Mouse (Mus musculus): ENCODE measurements at regions not wholly inside any gene's neighbourhood (a gene's known extent, or its start where the extent isn't known, plus 50 kb on each side); places are given as distances from the start of the nearest gene placed in this dataset.
A peak's percentile ranks its signal among the peaks of the same experiment; 100 is the strongest.

GRCm38 (mm10) chr12:6211266-6211665 is 835.8 kb upstream of the Klhl29 start:
- intact Hi-C loops (cut with DNase I), result loop anchor here (1.0 kb wide), 1 partner anchor 428 kb away; no protein-coding TSS in a partner anchor
- DNase-seq (ENCODE audit: low spot score in 2 of 2), result peak; percentile 67 to 95

DNA sequence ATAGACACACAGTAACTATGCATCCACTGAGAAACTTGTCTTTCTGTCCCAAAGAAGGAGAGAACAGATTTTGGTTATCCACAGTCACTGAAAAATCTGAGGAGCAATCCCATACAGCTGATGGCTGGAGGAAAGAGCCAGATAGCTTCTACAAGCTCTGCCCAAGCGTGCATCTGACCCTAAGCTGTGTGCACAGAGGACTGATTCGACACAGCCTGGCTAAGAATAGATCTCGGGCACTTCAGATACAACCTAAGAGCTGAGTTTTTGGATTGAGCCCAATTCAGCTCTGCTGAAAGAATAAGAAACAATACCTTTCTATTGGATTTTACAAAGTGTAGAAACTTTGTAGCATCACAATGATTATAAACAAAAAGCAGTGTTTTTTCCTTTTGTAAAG is 813.8 kb upstream of the Klhl29 start:
- DNase-seq (ENCODE audit: low spot score in 2 of 2), result no peak
- intact Hi-C loops (cut with DNase I), result no loop called here

DNA sequence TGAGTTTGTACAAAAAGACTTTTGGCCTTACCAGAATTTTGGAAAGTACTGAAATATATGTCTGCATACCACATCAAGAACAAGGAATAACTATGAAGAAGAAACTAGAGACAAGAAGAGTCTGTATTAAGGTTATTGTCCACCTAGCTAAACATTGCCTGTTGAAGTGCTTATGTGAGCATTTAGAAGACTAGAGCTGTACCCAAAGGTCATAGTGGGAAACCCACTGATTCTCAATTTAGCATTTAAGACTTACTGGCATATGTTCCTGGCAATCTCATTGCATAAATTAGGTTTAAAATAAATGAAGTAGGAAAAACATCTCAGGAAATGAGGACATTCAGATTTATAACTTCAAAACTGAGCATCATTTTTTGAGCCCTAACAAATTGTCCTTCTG is 793.3 kb upstream of the Klhl29 start:
- intact Hi-C loops (cut with DNase I), result no loop called here
- DNase-seq (ENCODE audit: low spot score in 2 of 2), result peak in 1 of 2 experiments; percentile 60

DNA sequence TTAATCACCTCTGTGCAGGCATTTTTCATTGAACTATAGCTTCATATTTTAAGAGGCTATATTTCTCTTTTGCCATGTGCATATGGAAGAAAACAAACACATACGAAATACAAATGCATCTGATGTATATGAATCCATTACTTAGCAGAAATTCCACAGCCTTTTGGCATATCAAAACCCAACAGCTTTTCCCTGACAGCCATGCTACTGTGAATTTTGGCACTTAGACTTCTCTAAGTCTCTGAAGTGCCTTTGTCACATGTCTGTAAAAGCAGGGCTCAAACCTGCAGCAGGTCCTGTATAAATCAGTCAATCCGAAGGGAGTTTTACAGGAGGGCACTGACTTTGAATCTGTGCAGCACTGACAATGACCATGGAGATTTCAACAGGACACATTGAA is 778.8 kb upstream of the Klhl29 start:
- intact Hi-C loops (cut with DNase I), result no loop called here
- no peak for DNase-seq (ENCODE audit: low spot score in 2 of 2)

DNA sequence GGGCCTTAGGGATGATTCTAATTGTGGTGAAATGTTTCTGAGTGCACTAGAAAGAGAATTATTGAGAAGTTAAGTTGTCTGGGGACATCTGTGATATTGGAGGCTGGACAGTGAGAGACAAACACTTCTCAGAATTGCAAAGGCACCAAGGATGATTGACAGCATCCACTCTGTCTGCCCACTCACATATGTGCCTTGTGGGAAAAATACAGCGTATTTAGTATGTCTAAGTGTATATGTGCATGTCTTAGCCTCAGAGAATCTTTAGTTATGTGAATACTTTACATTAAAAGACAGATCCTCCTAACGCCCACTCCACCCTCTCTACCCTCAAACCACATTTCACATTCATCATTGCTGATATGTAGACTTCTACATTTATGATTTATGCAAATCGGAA is 776.0 kb upstream of the Klhl29 start:
- DNase-seq (ENCODE audit: low spot score in 2 of 2), result peak in 1 of 2 experiments; percentile 52
- intact Hi-C loops (cut with DNase I), result no loop called here

- no peak for DNase-seq (ENCODE audit: low spot score in 2 of 2)
- intact Hi-C loops (cut with DNase I), result no loop called here
Measured at GRCm38 (mm10) chr12:6132451-6132850, 757.0 kb upstream of the Klhl29 start.

- intact Hi-C loops (cut with DNase I), result no loop called here
- DNase-seq (ENCODE audit: low spot score in 2 of 2), result no peak
Measured at GRCm38 (mm10) chr12:6119557-6119956, 744.1 kb upstream of the Klhl29 start.

GRCm38 (mm10) chr12:6115254-6115653 is 739.8 kb upstream of the Klhl29 start:
- intact Hi-C loops (cut with DNase I), result no loop called here
- no peak for DNase-seq (ENCODE audit: low spot score in 2 of 2)

DNA sequence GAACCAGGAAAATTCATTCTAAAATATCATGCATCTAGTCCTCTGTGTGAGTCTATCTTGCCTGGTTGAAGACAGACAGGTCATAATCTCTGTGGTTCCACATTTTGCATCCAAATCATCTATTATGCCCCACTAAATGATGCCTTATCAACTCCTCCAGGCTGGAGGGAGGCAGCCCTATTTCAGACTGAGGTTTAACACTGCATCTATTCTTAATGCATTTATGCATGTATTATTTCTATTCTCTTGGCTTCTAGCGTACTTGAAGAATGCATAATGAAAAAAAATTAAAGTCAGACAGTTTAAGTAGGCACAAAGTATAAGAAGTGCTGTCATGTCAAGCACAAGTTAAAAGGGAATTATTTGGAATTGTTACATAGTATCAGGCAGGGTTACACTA is 721.8 kb upstream of the Klhl29 start:
- intact Hi-C loops (cut with DNase I), result no loop called here
- no peak for DNase-seq (ENCODE audit: low spot score in 2 of 2)

DNA sequence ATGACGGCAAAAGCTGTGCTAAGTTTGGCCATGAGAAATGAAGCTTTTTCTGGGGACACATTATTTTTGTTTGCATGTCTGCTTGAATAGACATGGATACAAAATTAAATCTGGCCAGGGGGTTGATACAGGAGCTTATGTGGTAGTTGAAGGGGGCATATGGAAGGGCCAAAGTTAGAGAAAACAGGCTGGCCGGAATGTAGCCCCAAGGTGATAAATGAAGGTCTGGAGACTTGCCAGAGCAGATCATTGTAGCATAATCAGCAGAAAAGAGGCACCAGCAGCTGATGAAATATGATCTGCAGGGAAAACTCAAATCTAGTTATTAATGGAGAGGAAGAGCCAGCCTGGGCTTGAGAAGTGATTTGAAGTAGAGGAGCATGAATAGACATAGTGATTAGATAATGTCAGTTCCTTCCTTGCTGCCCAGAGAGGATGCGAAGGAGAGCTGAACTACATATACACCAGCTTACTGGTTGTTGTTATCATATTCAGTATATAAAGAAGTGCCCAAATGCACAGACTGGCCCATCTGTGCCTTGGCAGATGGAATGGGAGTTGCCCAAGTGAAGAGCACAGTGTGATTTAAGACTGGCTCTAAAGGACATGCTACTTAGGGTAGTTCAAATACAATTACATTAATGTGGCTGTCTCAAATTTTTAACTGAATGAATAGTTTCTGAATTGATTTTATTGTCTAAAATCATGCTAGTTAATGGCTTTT is 712.3 kb upstream of the Klhl29 start:
- intact Hi-C loops (cut with DNase I), result no loop called here
- DNase-seq (ENCODE audit: low spot score in 2 of 2), result no peak

DNA sequence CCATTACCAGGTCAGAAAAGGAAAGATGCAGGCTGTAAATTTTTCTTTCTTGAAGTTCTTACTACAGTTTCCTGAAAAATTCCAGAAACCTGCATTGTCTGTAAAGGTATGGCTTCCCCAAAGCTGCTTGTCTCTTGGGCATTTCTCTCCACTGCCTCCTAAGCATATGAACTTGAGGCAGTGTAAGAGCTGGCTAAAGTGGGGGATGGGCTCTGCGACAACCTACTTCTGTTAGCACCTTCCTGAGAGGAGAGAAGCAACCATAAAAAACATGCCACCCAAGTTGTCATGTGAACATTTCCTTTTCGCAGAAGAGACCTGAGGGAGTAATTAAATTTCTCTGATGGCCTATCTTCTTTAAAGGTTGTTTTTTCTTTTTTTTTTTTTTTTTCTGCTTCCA is 711.6 kb upstream of the Klhl29 start:
- DNase-seq (ENCODE audit: low spot score in 2 of 2), result no peak
- intact Hi-C loops (cut with DNase I), result no loop called here

DNA sequence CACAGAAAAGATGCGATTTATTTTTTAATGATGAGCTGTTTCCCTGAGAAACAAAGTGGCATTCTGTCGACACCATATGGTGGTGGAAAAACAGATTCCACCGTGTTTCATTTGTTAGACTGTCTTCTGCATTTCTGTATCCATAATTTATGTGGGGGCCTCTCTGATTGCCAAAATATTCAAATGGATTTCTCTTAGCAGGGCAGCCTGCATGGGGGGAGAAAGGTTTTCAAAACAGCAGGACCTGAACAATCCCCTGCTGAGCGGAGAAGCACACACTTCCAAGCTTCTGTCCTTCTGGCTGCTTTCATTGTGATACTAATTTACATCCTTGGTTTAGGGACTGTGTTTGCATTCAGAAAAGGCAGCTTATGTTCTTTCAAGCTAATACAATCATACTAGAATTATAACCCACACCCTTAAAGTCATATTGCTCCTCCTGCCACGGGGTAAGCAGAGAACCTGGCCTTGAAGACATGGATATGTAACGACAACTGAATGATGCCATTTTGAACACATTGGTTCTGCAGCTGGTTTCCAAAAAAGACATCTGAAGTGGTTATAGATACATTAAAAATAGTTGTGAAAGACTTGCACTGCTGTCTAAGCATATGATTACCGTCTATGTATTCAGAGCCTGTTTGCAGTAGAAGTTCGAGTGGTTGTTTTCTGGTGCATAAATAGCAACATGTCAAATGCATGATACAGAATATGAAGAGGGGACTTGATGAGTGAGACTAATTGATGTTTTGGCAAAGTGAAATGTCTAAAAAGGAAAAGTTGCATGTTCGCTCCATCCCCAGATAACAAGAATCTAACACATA is 671.6 kb upstream of the Klhl29 start:
- peak; percentile 25 to 32 for DNase-seq (ENCODE audit: low spot score in 2 of 2)
- intact Hi-C loops (cut with DNase I), result no loop called here

DNA sequence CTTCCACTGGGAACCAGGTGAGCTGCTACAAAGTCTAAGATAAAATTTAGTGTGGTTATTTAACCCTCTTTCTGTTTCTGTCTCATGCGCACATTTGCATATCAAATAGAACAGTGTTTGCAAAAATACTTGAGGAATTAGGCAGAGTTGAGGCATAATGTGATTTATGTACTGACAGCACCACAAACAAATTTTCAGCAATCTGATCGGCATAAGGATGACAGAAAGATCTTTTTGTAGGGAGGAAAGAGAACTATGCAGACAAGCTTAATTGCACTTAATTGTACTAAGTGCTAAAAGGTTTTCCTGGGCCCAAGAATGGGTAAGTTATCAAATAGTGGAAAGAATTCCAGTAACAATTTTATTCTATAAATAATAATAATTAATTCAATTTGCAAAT is 670.6 kb upstream of the Klhl29 start:
- DNase-seq (ENCODE audit: low spot score in 2 of 2), result no peak
- intact Hi-C loops (cut with DNase I), result no loop called here

GRCm38 (mm10) chr12:6042326-6042725 is 666.8 kb upstream of the Klhl29 start:
- no peak for DNase-seq (ENCODE audit: low spot score in 2 of 2)
- intact Hi-C loops (cut with DNase I), result no loop called here

DNA sequence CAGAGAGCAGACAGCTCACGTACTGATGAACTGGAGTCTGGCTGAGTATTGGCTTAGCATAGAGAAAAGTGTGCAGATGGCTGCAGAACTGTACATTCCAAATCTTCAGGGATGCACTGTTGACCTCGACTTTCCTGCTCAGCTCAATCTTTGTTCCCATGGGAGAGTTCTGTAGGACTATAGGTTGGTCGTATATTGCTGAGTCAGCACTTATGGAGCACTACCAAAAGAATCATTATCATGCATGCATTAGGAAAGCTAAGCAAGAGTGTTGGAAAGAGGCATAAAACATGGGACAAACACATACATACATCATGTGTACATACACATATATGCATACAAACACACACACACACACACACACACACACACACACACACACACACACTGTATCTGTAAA is 648.6 kb upstream of the Klhl29 start:
- intact Hi-C loops (cut with DNase I), result no loop called here
- no peak for DNase-seq (ENCODE audit: low spot score in 2 of 2)

GRCm38 (mm10) chr12:6022490-6022889 is 647.0 kb upstream of the Klhl29 start:
- DNase-seq (ENCODE audit: low spot score in 2 of 2), result no peak
- intact Hi-C loops (cut with DNase I), result no loop called here

DNA sequence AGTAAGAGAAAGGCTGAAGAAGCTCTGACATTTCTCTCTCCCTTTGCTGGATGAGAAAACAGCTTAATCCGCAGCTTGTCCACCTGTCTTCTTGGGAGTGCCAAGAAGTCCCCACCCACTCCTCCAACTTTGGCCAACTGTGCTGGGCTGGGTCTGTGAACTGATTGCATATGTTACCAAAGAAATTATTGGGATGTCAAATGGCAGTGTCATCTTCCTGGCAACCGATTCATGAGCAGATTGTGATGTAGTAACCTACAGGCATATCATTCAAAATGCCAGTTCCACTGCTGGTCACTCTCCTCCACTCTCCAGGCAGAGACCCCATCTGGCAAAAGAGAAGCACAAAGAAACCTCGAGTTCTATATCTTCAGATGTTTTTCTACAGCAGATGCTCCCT is 625.5 kb upstream of the Klhl29 start:
- DNase-seq (ENCODE audit: low spot score in 2 of 2), result no peak
- intact Hi-C loops (cut with DNase I), result no loop called here

GRCm38 (mm10) chr12:5997366-5997765 is 621.9 kb upstream of the Klhl29 start:
- intact Hi-C loops (cut with DNase I), result no loop called here

DNA sequence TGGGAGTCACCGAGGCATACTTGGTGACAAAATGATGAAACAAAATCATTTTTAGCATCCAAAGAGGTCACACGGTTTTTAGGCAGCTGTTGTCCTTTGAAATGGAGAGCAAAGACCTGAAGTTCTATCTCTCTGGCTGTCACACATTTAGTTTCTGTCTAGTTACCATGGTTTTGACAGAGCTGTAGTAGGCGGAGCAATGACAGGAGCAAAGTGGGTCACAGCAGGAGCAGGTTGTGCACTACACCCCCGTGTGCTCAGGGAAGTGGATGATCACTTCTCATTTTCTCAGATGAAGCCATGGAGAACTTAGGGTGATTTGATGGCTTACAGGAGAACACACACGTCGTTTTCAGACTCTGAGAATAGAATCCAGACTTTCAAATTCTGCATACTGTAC is 621.2 kb upstream of the Klhl29 start:
- intact Hi-C loops (cut with DNase I), result no loop called here

More at GRCm38 (mm10) chr12:5997366-5997765, 621.9 kb upstream of the Klhl29 start:
- DNase-seq (ENCODE audit: low spot score in 2 of 2), result no peak

DNA sequence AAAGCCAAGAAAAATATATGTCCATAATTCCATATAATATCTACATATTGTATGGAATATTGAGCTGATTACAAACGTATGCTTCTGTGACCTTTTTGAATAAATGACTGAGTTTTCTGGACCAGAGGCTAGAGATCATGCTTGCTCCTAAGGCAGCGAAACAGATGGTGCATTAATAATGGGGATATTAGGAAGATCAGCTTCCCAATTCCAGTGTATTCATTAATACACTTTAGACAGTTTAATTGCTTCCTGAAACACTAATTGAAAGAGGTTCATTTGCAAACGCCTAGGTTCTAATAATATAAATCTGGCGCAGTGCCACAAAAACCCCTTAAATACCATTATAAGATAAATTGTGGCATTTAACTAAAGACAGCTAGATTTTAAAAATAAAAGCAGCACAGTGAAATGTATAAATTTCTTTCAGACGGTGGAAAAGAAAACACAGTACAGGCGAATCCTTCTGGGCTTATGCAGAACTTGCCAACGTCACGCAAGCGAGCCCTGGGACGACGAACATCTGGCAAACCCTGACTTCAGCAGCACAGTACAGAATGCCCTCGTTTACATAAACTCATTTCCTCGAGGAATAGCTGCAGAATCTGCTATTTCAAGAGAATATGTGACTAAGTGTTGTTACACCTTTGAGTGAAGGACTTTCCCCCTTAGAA is 608.6 kb upstream of the Klhl29 start:
- DNase-seq (ENCODE audit: low spot score in 2 of 2), result peak; percentile 16 to 34
- intact Hi-C loops (cut with DNase I), result no loop called here

More for the DNA sequence above, 621.2 kb upstream of the Klhl29 start:
- DNase-seq (ENCODE audit: low spot score in 2 of 2), result peak in 1 of 2 experiments; percentile 19

DNA sequence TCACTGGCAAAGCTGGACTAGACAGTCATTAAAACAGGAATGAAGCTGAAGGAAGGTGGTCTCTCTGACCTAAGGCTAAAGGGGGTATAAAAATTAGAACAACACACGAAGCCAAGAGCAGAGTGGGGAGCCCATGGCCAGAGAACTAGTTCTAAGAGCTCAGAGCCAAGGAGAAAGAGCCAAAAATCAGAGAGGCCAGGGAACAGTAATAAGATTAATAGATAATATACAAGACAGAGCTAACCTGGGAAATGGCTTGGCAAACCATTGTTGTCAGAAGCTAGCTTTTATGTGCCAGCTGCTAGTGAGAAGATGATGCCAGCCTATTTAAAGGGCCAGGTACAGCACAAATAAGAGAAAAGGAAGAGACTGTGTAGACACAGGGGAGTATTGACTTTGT is 606.6 kb upstream of the Klhl29 start:
- intact Hi-C loops (cut with DNase I), result no loop called here
- DNase-seq (ENCODE audit: low spot score in 2 of 2), result no peak

All from left cerebral cortex, postnatal 25 days (tissue).